Mouse (Mus musculus) bone marrow, adult 2 months (tissue): ENCODE results near the gene Tgif1.

Source experiments
- CTCF ChIP-seq: fragments of 200-500 bp; IDR thresholded peaks from 2 replicates; pipeline ENCODE4 v1.5.1; 2011; ENCODE audit warnings: low read length, control low read depth; ENCODE audit not compliant: control insufficient read depth, insufficient read depth
- POLR2A ChIP-seq: fragments of 200-500 bp; IDR thresholded peaks from 2 replicates; pipeline ENCODE4 v1.6.1; 2011; ENCODE audit warnings: low read depth, mild to moderate bottlenecking, control low read depth, low read length, borderline replicate concordance; ENCODE audit not compliant: control insufficient read depth

DNA sequence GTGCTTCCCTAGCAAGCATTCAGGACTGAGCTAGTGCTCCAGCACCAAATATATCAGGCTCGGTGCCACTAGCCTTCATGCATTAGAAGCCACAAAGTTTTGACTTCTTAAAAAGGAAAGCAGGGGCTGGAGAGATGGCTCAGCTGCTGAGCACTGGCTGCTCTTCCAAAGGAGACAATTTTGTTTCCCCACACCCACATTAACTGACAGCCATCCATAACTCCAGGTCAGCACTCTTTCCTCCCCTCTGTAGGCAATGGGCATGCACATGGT is 55.6 kb downstream of the Tgif1 start:
- TF ChIP-seq CTCF (no peak), POLR2A (no peak)
